Mouse (Mus musculus) midbrain, embryonic 12.5 days (tissue): ENCODE measurements at regions not wholly inside any gene's neighbourhood (a gene's known extent, or its start where the extent isn't known, plus 50 kb on each side); places are given as distances from the start of the nearest gene placed in this dataset.

ENCODE experiments used
- ATAC-seq: fragments of 200-750 bp; cut with Nextera tagmentation; 2 replicates; pipeline ENCODE4 v1.8.0; 2017; ENCODE audit warnings: low read depth, moderate TSS enrichment, moderate library complexity; ENCODE audit not compliant: low FRiP score
- H3K27ac ChIP-seq: fragments of 300-500 bp; sonication (generic); replicated peaks from 2 replicates; pipeline ENCODE4 v1.5.1; 2016; ENCODE audit warnings: mild to moderate bottlenecking
- H3K27me3 ChIP-seq: fragments of 300-500 bp; sonication (generic); 2 replicates; pipeline ENCODE4 v1.6.1; 2016; ENCODE audit warnings: mild to moderate bottlenecking
- H3K36me3 ChIP-seq: fragments of 300-500 bp; sonication (generic); 2 replicates; pipeline ENCODE4 v1.6.1; 2016
- H3K4me1 ChIP-seq: fragments of 300-500 bp; sonication (generic); 2 replicates; pipeline ENCODE4 v1.6.1; 2016
- H3K4me2 ChIP-seq: fragments of 300-500 bp; sonication (generic); replicated peaks from 2 replicates; pipeline ENCODE4 v1.6.1; 2016; ENCODE audit warnings: mild to moderate bottlenecking, moderate library complexity
- H3K4me3 ChIP-seq: fragments of 300-500 bp; sonication (generic); 2 replicates; pipeline ENCODE4 v1.5.1; 2016; ENCODE audit warnings: mild to moderate bottlenecking
- H3K9ac ChIP-seq: fragments of 300-500 bp; sonication (generic); replicated peaks from 2 replicates; pipeline ENCODE4 v1.6.1; 2016; ENCODE audit warnings: mild to moderate bottlenecking, moderate library complexity
- H3K9me3 ChIP-seq: fragments of 300-500 bp; sonication (generic); 2 replicates; pipeline ENCODE4 v1.6.1; 2016; ENCODE audit warnings: mild to moderate bottlenecking
- WGBS: fragments of 180-500 bp; shearing (Covaris S2); methylation state at CpG from one replicate; pipeline ENCODE4 v1.1.7; 2016; 5-methylcytosine and 5-hydroxymethylcytosine counted together

GRCm38 (mm10) chr8:35877581-35877980 lies 112.0 kb downstream of the Gm19410 start:
- H3K27me3 ChIP-seq: no peaks in the 10 kb centered on the region
- H3K9ac ChIP-seq: no peak overlapping the region
- ATAC-seq: no peak
- H3K9me3 ChIP-seq: no peaks in the 10 kb centered on the region
- H3K4me1 ChIP-seq: peaks cover 22% of the 10 kb centered on the region
- no peak overlapping the region for H3K27ac ChIP-seq
- H3K36me3 ChIP-seq: no peaks in the 10 kb centered on the region
- H3K4me2 ChIP-seq: no peak overlapping the region
- H3K4me3 ChIP-seq: no peak overlapping the region
- WGBS: 73% methylated on average over 2 of the region's 2 CpGs

DNA sequence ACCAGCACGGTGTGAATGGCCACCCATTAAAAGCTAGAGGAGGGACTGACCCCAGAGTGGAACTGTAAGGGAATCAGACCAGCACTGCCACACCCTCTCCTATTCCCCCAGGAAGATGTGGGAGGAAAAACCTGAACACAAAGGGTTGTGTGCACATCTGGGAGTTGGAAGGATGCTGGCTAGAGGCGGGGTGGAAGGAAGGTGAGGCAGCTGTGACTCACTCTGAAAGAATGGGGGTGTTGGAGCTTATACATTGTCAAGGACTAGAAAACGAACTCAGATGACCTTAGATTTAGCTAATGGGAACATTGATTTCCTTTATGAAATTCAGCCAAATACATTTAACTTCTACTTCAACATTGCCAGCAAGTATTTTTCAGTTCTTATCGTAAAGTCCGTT lies 116.2 kb downstream of the Gm19410 start:
- peaks cover 24% of the 10 kb centered on the region for H3K4me1 ChIP-seq
- WGBS: 78% methylated on average over 5 of the region's 5 CpGs

DNA sequence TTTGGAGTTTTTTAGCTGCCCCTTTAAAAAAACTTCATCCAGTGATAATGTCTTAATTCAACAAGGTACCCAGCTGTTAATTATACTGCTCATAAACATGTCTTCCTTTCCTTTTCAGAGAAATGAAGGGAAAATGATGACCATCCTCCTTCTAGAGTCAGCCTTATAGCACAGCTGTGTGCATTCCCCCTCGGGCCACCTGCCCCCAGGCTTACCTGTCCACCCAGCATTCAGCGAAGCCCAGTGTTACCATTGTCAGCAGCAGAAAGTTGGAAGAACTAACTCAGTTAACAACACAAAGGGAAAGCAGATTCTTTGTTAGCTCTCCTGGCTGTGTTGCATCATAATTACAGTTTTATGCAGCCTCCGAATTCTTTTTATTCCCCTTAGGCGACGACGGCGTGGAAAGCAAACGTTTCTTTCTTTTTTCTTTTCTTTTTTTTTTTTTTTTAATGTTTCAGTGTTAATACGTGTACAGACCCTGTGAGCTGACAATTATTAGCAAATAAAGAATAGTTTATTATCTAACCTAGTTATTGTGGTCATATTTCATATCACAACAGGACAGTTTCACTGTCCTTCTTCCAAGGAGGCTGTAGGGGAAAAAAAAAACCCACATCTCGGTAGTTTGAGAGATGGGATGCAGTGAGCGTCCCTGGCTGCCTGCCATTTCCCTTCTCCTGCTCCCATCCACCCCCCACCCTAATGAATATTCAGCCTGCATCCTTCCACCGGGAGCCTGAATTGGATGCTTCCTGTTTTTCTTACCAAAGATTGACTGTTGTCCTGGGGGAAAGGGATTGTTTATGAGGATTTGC lies 117.3 kb downstream of the Gm19410 start:
- Histone ChIP-seq H3K4me2 (peak overlapping the region; percentile 26), H3K4me3 (no peak overlapping the region), H3K27ac (peak overlapping the region; percentile 60), H3K27me3 (no peaks in the 10 kb centered on the region), H3K36me3 (no peaks in the 10 kb centered on the region), H3K4me1 (peaks cover 17% of the 10 kb centered on the region), H3K9me3 (peaks cover 6% of the 10 kb centered on the region; the same call in 1 of the 2 replicates), H3K9ac (no peak overlapping the region)
- 26% methylated on average over 12 of the region's 12 CpGs for WGBS
- peak; percentile 73; the same call in 1 of the 2 replicates for ATAC-seq

More for the DNA sequence above, 116.2 kb downstream of the Gm19410 start:
- H3K9ac ChIP-seq: no peak overlapping the region
- no peaks in the 10 kb centered on the region for H3K27me3 ChIP-seq
- no peak overlapping the region for H3K27ac ChIP-seq
- ATAC-seq: no peak
- no peaks in the 10 kb centered on the region for H3K36me3 ChIP-seq
- H3K4me2 ChIP-seq: no peak overlapping the region
- H3K9me3 ChIP-seq: peaks cover 6% of the 10 kb centered on the region; the same call in 1 of the 2 replicates
- no peak overlapping the region for H3K4me3 ChIP-seq

- H3K27me3 ChIP-seq: no peaks in the 10 kb centered on the region
- H3K4me3 ChIP-seq: no peak overlapping the region
- no peaks in the 10 kb centered on the region for H3K36me3 ChIP-seq
- H3K4me2 ChIP-seq: peak overlapping the region; percentile 26
- WGBS: 42% methylated on average over 1 of the region's 1 CpGs
- H3K9me3 ChIP-seq: peaks cover 6% of the 10 kb centered on the region; the same call in 1 of the 2 replicates
- H3K27ac ChIP-seq: peak overlapping the region; percentile 54; the same call in 1 of the 2 replicates
- ATAC-seq: 0 out of 2 replicates have a peak, but pooled peaks have one; percentile 27
- H3K9ac ChIP-seq: no peak overlapping the region
- H3K4me1 ChIP-seq: peaks cover 17% of the 10 kb centered on the region
Observed at GRCm38 (mm10) chr8:35883456-35883780, 117.8 kb downstream of the Gm19410 start.

- H3K27ac ChIP-seq: no peak overlapping the region
- peaks cover 17% of the 10 kb centered on the region for H3K4me1 ChIP-seq
- H3K4me2 ChIP-seq: no peak overlapping the region
- ATAC-seq: no peak
- H3K36me3 ChIP-seq: no peaks in the 10 kb centered on the region
- no peak overlapping the region for H3K9ac ChIP-seq
- 73% methylated on average over 6 of the region's 6 CpGs for WGBS
- H3K27me3 ChIP-seq: no peaks in the 10 kb centered on the region
- H3K9me3 ChIP-seq: peaks cover 6% of the 10 kb centered on the region; the same call in 1 of the 2 replicates
- no peak overlapping the region for H3K4me3 ChIP-seq
Observed at GRCm38 (mm10) chr8:35884545-35884944, 119.0 kb downstream of the Gm19410 start.

DNA sequence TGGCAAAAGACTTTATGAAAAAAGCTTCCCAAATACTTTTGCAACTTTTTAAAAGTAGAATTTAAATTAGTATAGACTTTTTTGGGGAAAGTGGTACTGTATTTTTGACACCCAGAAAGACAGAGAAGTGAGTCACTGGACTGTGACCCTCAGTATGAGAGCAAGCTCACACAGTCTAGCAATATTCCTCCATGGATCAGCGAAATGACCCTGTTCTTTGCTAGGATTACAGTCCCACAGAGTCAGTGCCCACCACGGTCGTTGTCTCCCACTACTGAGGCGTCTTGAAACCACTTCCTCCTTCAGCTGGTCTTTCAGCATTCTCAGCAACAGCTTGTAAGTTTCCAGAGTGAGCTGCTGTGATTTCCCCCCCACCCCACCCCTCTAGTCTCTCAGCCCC lies 124.5 kb downstream of the Gm19410 start:
- no peak overlapping the region for H3K9ac ChIP-seq
- H3K27ac ChIP-seq: no peak overlapping the region
- no peak overlapping the region for H3K4me2 ChIP-seq
- peaks cover 6% of the 10 kb centered on the region; the same call in 1 of the 2 replicates for H3K9me3 ChIP-seq
- no peaks in the 10 kb centered on the region for H3K27me3 ChIP-seq
- H3K36me3 ChIP-seq: no peaks in the 10 kb centered on the region
- WGBS: 86% methylated on average over 4 of the region's 4 CpGs
- H3K4me1 ChIP-seq: peaks cover 2% of the 10 kb centered on the region; the same call in 1 of the 2 replicates
- no peak overlapping the region for H3K4me3 ChIP-seq
- ATAC-seq: no peak

DNA sequence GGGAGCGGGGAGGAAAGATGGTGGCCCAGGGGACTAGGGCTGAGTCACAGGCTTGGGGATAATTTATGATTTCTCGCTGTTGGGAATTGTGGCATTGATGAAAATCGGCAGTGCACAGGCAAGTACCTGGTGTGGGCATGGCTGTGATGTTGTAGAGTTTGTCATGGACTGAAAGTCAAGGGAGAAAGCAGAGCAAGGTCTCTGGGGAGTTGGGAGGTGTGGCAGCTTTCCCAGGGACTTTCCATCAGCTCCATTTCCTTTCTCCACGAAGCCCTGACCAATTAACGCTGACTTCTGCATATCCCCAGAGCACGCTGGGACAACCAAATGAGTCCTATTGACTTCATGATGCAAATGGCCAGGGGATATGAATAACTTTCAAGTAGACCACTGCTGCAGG lies 126.2 kb downstream of the Gm19410 start:
- Histone ChIP-seq H3K4me1 (peaks cover 2% of the 10 kb centered on the region; the same call in 1 of the 2 replicates), H3K27ac (no peak overlapping the region), H3K4me2 (no peak overlapping the region), H3K4me3 (no peak overlapping the region), H3K9me3 (no peaks in the 10 kb centered on the region), H3K9ac (no peak overlapping the region), H3K36me3 (no peaks in the 10 kb centered on the region), H3K27me3 (no peaks in the 10 kb centered on the region)
- no peak for ATAC-seq
- 90% methylated on average over 6 of the region's 6 CpGs for WGBS

- Histone ChIP-seq H3K9me3 (no peaks in the 10 kb centered on the region), H3K4me2 (no peak overlapping the region), H3K9ac (no peak overlapping the region), H3K4me3 (no peak overlapping the region), H3K27ac (no peak overlapping the region), H3K27me3 (no peaks in the 10 kb centered on the region), H3K4me1 (no peaks in the 10 kb centered on the region), H3K36me3 (no peaks in the 10 kb centered on the region)
- ATAC-seq: no peak
- 75% methylated on average over 3 of the region's 3 CpGs for WGBS
Observed at GRCm38 (mm10) chr8:35898493-35898892, 132.9 kb downstream of the Gm19410 start.

DNA sequence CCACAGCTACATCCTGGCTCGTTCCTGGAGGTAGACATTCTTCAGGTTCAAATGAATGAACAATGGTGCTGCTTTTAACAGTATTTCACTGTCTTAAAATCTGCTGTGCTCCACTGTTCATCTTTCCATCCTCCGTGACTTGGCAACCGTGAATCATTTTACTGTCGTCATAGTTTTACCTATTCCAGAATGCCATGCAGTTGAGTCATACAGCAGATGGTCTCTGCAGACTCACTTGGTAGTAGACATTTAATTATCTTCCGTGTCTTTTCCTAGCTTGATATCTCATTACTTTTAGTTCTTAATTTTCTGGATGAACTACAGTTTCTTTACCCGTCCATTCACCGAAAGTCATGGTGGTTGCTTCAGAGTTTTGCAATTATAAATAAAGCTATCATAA lies 135.9 kb downstream of the Gm19410 start:
- no peak overlapping the region for H3K27ac ChIP-seq
- no peak for ATAC-seq
- no peaks in the 10 kb centered on the region for H3K9me3 ChIP-seq
- 0 out of 2 replicates have a peak, but pooled peaks cover 4% of the 10 kb centered on the region for H3K4me1 ChIP-seq
- 92% methylated on average over 7 of the region's 7 CpGs for WGBS
- H3K9ac ChIP-seq: no peak overlapping the region
- H3K36me3 ChIP-seq: no peaks in the 10 kb centered on the region
- H3K27me3 ChIP-seq: no peaks in the 10 kb centered on the region
- H3K4me2 ChIP-seq: no peak overlapping the region
- H3K4me3 ChIP-seq: no peak overlapping the region

DNA sequence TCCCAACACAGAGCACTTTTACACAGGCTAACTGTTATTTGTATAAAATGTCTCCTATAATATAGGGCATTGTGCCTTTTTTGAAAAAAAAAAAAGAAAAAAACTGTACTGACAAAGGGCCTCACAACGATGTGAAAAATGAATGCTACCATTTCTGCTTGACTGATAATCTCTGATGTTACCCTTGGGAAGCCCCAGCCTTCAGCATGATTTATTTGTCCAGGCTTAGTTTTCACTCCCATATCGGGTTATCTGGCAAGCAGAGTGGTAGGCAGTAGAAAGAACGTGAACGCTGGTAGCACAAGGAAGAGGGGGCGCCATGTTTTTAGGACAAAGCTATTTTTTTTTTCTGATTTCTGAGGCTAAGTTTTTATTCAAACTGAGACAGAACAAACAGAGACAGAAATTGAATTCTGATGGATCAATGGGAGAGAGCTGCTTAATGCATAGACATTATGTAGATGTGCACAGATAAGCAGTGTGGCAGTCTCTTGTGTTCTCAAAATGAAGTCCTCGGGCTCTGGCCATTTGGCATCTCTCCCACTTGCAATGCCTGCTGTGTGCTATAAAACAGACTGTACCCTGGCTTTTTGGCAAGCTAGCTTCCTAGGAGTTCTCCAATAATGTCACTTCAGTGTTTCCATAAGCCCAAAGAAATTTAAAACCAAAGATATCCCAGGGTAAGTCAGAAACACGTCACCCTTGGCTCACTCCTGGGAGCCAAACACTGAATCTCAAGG lies 139.3 kb downstream of the Gm19410 start:
- 79% methylated on average over 7 of the region's 7 CpGs for WGBS

GRCm38 (mm10) chr8:35907998-35908397 lies 142.4 kb downstream of the Gm19410 start:
- WGBS: 87% methylated on average over 2 of the region's 2 CpGs
- H3K4me2 ChIP-seq: no peak overlapping the region
- 0 out of 2 replicates have a peak, but pooled peaks cover 4% of the 10 kb centered on the region for H3K4me1 ChIP-seq
- H3K4me3 ChIP-seq: no peak overlapping the region
- no peak for ATAC-seq
- H3K9ac ChIP-seq: no peak overlapping the region
- no peaks in the 10 kb centered on the region for H3K27me3 ChIP-seq
- no peaks in the 10 kb centered on the region for H3K36me3 ChIP-seq
- H3K27ac ChIP-seq: no peak overlapping the region
- H3K9me3 ChIP-seq: no peaks in the 10 kb centered on the region

More for the DNA sequence above, 139.3 kb downstream of the Gm19410 start:
- Histone ChIP-seq H3K4me2 (no peak overlapping the region), H3K9ac (no peak overlapping the region), H3K27ac (no peak overlapping the region), H3K36me3 (no peaks in the 10 kb centered on the region), H3K4me3 (no peak overlapping the region), H3K4me1 (0 out of 2 replicates have a peak, but pooled peaks cover 4% of the 10 kb centered on the region), H3K9me3 (no peaks in the 10 kb centered on the region), H3K27me3 (no peaks in the 10 kb centered on the region)
- ATAC-seq: no peak

- no peaks in the 10 kb centered on the region for H3K4me1 ChIP-seq
- H3K27ac ChIP-seq: no peak overlapping the region
- no peak for ATAC-seq
- H3K9ac ChIP-seq: no peak overlapping the region
- H3K4me3 ChIP-seq: no peak overlapping the region
- no peaks in the 10 kb centered on the region for H3K36me3 ChIP-seq
- 75% methylated on average over 9 of the region's 9 CpGs for WGBS
- H3K4me2 ChIP-seq: no peak overlapping the region
- no peaks in the 10 kb centered on the region for H3K9me3 ChIP-seq
- H3K27me3 ChIP-seq: no peaks in the 10 kb centered on the region
Observed at GRCm38 (mm10) chr8:35912264-35912663, 146.7 kb downstream of the Gm19410 start.
